Mouse (Mus musculus) limb, embryonic 14.5 days (tissue): ENCODE data around the gene Phactr2. TPM values are rescaled to one million over a fixed set of nuclear protein-coding genes. Genes with fewer than 3 reads are reported as not detected.

Source experiments
- ATAC-seq: fragments of 200-750 bp; cut with Nextera tagmentation; 2 replicates; pipeline ENCODE4 v1.8.0; 2017; ENCODE audit warnings: low read depth, moderate number of reproducible peaks, moderate TSS enrichment; ENCODE audit not compliant: low FRiP score
- DNase-seq: peaks from one replicate; pipeline ENCODE4 v3.0.0-alpha.2; 2015; ENCODE audit warnings: low spot score
- H3K27ac ChIP-seq: fragments of 300-500 bp; sonication (generic); replicated peaks from 2 replicates; pipeline ENCODE4 v1.5.1; 2014; ENCODE audit warnings: low read depth, mild to moderate bottlenecking, low read length, moderate library complexity, mixed read lengths
- H3K27me3 ChIP-seq: fragments of 300-500 bp; sonication (generic); 2 replicates; pipeline ENCODE4 v1.6.1; 2014; ENCODE audit warnings: low read length, mixed read lengths; ENCODE audit not compliant: control insufficient read depth, insufficient read depth
- H3K36me3 ChIP-seq: fragments of 300-500 bp; sonication (generic); 2 replicates; pipeline ENCODE4 v1.6.1; 2014; ENCODE audit warnings: mild to moderate bottlenecking, low read length, moderate library complexity, mixed read lengths; ENCODE audit not compliant: control insufficient read depth, insufficient read depth
- H3K4me1 ChIP-seq: fragments of 300-500 bp; sonication (generic); 2 replicates; pipeline ENCODE4 v1.6.1; 2014; ENCODE audit warnings: antibody characterized with exemption, low read length, mixed read lengths; ENCODE audit not compliant: control insufficient read depth, insufficient read depth
- H3K4me2 ChIP-seq: fragments of 300-500 bp; sonication (generic); replicated peaks from 2 replicates; pipeline ENCODE4 v1.6.1; 2014; ENCODE audit warnings: low read depth, mild to moderate bottlenecking, low read length, moderate library complexity; ENCODE audit not compliant: severe bottlenecking
- H3K4me3 ChIP-seq: fragments of 300-500 bp; sonication (generic); replicated peaks from 2 replicates; pipeline ENCODE4 v1.5.1; 2014; ENCODE audit warnings: low read length
- H3K9ac ChIP-seq: fragments of 300-500 bp; sonication (generic); 2 replicates; pipeline ENCODE4 v1.6.1; 2014; ENCODE audit warnings: mild to moderate bottlenecking, low read depth, low read length, moderate library complexity; ENCODE audit not compliant: severe bottlenecking
- H3K9me3 ChIP-seq: fragments of 300-500 bp; sonication (generic); 2 replicates; pipeline ENCODE4 v1.6.1; 2016; ENCODE audit warnings: low read length; ENCODE audit not compliant: control insufficient read depth
- POLR2A ChIP-seq: fragments of 200-500 bp; IDR thresholded peaks from 2 replicates; pipeline ENCODE4 v1.8.0; 2012; ENCODE audit warnings: inconsistent platforms, mild to moderate bottlenecking, moderate library complexity, borderline replicate concordance; ENCODE audit not compliant: insufficient read depth, insufficient read length; ENCODE audit errors: extremely low read depth
- WGBS: fragments of 180-500 bp; shearing (Covaris S2); extraction: QIAGEN DNeasy Blood & Tissue Kit; methylation state at CpG from one replicate; pipeline ENCODE4 v1.1.7; 2014; 5-methylcytosine and 5-hydroxymethylcytosine counted together
- polyA plus RNA-seq, 2 experiments: library from polyadenylated mRNA; depleted of rRNA in 1 of 2; stranded (reverse) in 1 of 2; unstranded in 1 of 2; fragments of >200 nt; fragmentation: Nextera tagmentation in 1 of 2; extraction: Ambion mirVana in 1 of 2; gene quantifications; 2 replicates each; pipeline versions ENCODE4 v1.2.1 to v1.2.3; 2012 to 2014

Gene Phactr2
- polyA plus RNA-seq, 2 experiments = 20.0 to 36.5 TPM

DNA sequence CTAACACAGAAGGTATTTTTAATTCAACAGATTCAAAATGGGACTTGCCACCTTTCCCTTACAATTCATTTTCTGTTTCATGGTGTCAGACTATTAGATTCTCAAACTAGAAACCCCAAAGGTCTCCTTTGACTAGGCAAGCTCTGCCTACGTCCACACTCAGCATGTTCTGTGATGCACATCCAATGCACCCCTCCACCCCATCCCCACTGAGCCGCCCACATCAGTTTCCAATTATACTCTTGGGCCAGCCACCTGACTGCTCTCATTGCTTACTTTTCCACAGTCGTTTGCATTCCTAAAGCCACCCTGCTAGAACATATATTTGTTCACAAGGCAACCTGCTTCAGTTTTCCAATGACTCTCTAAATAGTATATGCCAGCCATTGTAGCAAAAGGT, 89.3 kb downstream of the Phactr2 start:
- no peak overlapping the region for H3K4me2 ChIP-seq
- no peak overlapping the region for H3K9ac ChIP-seq
- H3K27ac ChIP-seq = no peak overlapping the region
- no peaks in the 10 kb centered on the region for H3K36me3 ChIP-seq
- no peaks in the 10 kb centered on the region for H3K9me3 ChIP-seq
- H3K27me3 ChIP-seq = no peaks in the 10 kb centered on the region
- WGBS = 28% methylated on average over 3 of the region's 3 CpGs
- TF ChIP-seq POLR2A = no peak
- ATAC-seq (no peak), DNase-seq (no peak)
- peaks cover 14% of the 10 kb centered on the region for H3K4me1 ChIP-seq
- no peak overlapping the region for H3K4me3 ChIP-seq

DNA sequence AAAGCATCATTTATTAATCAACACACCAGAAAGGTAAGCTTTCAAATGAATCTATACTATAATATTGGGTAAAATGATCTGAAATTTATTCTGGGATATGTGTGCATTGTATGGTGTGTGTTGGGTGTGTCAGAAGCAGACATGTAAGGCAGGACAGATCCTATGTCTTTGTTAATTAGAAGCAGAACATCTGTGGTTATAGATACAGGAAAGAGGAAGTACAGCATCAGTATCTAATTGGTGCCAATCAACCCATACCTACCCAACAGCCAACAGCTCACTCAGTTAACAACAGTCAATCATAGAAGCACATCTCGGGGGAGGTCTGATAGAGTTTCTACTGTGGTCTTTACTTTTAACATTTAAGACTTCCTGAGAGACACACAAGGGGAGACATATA, 96.3 kb downstream of the Phactr2 start:
- peaks cover 19% of the 10 kb centered on the region for H3K4me1 ChIP-seq
- H3K9me3 ChIP-seq = no peaks in the 10 kb centered on the region
- no peak overlapping the region for H3K9ac ChIP-seq
- 65% methylated on average over 1 of the region's 1 CpGs for WGBS
- no peaks in the 10 kb centered on the region for H3K27me3 ChIP-seq
- no peak overlapping the region; the same call in 1 of the 2 replicates for H3K27ac ChIP-seq
- no peaks in the 10 kb centered on the region for H3K36me3 ChIP-seq
- TF ChIP-seq POLR2A = no peak
- H3K4me2 ChIP-seq = no peak overlapping the region
- H3K4me3 ChIP-seq = no peak overlapping the region
- DNase-seq (no peak), ATAC-seq (no peak)

DNA sequence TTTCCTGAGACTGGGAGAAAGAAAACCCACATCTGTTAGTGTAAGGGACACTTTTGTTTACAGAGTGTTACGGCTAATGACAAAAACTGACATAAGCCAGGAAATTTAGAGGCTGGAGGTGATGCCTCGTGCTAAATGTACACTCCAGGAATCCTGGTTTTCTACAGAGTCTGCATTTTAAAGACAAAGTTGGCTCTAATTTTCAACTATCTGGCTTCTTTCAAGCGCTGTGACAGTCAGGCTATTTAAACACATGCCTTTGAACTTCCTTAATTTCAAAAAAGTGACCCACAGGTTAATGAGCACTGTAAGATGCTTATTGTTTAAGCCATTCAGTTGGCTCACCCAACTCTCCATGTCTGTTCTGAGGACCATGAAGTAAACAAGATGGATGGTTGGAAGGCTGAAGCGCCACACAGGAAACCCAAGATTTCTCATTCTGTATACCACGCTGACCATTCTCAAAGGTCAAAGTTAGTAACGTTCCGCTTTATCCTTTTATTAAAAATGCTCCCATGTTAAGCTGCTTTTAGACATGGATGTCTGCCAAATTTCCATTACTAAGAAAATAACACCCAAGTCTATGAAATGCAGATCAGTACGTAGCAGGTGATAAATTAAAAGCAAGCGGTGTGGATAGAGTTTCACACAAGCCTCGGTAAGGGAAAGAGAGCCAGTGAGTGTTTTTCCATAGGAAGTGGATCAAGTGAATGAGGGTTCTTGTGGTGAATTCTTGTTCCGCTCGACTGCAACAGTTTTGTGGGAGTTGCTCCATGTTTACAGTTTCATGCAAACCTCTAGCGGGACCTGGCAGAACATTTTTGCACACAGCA, 97.6 kb downstream of the Phactr2 start:
- Histone ChIP-seq H3K27me3 (no peaks in the 10 kb centered on the region), H3K4me1 (peaks cover 19% of the 10 kb centered on the region), H3K9me3 (no peaks in the 10 kb centered on the region), H3K27ac (peak overlapping the region; percentile 63), H3K4me2 (0 out of 2 replicates have a peak overlapping the region, but pooled peaks have one; percentile 3), H3K9ac (no peak overlapping the region), H3K36me3 (no peaks in the 10 kb centered on the region), H3K4me3 (no peak overlapping the region)
- DNase-seq = peak; percentile 62
- ATAC-seq = peak; percentile 74
- 34% methylated on average over 13 of the region's 13 CpGs for WGBS
- no peak for TF ChIP-seq POLR2A

DNA sequence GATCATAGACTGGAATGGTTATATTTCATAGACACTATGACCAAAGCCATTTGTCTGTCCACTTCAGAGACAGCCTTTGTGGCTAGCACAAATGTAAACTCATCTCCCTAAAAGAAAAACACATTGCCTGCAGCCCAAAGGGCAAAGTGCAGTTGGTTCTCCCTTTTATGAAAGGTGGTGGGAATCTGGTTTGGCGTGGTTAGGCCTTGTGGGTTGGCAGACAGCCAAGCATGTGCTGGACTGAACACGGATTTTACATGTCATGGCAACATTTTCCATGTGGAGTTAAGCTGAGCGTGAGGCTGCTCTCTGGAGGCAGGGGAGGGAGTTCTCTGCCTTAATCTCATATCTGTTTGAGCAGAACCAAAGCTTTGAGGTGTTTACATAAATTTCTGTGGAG, 98.4 kb downstream of the Phactr2 start:
- DNase-seq = peak; percentile 65
- peak; percentile 32; the same call in 1 of the 2 replicates for ATAC-seq

GRCm38 (mm10) chr10:13369581-13370375, 104.4 kb downstream of the Phactr2 start:
- Histone ChIP-seq H3K4me1 (no peaks in the 10 kb centered on the region), H3K36me3 (no peaks in the 10 kb centered on the region), H3K27ac (no peak overlapping the region), H3K4me2 (no peak overlapping the region), H3K4me3 (no peak overlapping the region), H3K27me3 (no peaks in the 10 kb centered on the region), H3K9me3 (no peaks in the 10 kb centered on the region), H3K9ac (no peak overlapping the region)
- no peak for ATAC-seq
- no peak for DNase-seq
- no peak for TF ChIP-seq POLR2A
- 83% methylated on average over 13 of the region's 13 CpGs for WGBS

More for the DNA sequence above, 98.4 kb downstream of the Phactr2 start:
- 8% methylated on average over 3 of the region's 3 CpGs for whole genome bisulfite sequencing
- Histone ChIP-seq H3K36me3 (no peaks in the 10 kb centered on the region), H3K4me1 (peaks cover 19% of the 10 kb centered on the region), H3K4me3 (no peak overlapping the region), H3K4me2 (no peak overlapping the region), H3K9ac (no peak overlapping the region), H3K9me3 (no peaks in the 10 kb centered on the region), H3K27ac (peak overlapping the region; percentile 63), H3K27me3 (no peaks in the 10 kb centered on the region)
- TF ChIP-seq POLR2A = no peak
